Mouse (Mus musculus) heart, postnatal 14 days (tissue): ENCODE data around the gene Lrrc8e. TPM values are rescaled to one million over a fixed set of nuclear protein-coding genes. Genes with fewer than 3 reads are reported as not detected.

Experiments
- DNase-seq, 2 experiments: peaks; one replicate each; pipeline ENCODE4 v3.0.0; 2021 to 2022
- intact Hi-C: fragments of 180-260 bp; cut with DNase I; formaldehyde crosslinking; loops from one replicate; pipeline ENCODE4 v1.15.1; 2025
- total RNA-seq, 2 experiments: library from RNA; stranded (reverse); gene quantifications; 2 replicates each; pipeline ENCODE4 v1.2.3; 2021

The Lrrc8e gene
- total RNA-seq, 2 experiments from 2014 or later, result 0.14 to 0.20 TPM

GRCm38 (mm10) chr8:4216791-4217621, 9.6 kb upstream of the Lrrc8e start, which contains the start of gene Prr36:
TSS of gene Prr36 (minus strand) at chr8:4217459.
- DNase-seq, result no peak
- intact Hi-C loops, result no loop called here

- intact Hi-C loops, result no loop called here
- DNase-seq, result no peak
Observed at GRCm38 (mm10) chr8:4219617-4220016, 7.0 kb upstream of the Lrrc8e start.

GRCm38 (mm10) chr8:4222059-4222458, 4.6 kb upstream of the Lrrc8e start:
- intact Hi-C loops, result no loop called here
- no peak for DNase-seq

GRCm38 (mm10) chr8:4226323-4226722, 304 bp upstream of the Lrrc8e start:
- intact Hi-C loops, result no loop called here
- no peak for DNase-seq

GRCm38 (mm10) chr8:4227919-4228318, 1.3 kb downstream of the Lrrc8e start:
- no peak for DNase-seq
- intact Hi-C loops, result no loop called here

GRCm38 (mm10) chr8:4229784-4230183, 3.2 kb downstream of the Lrrc8e start:
- intact Hi-C loops, result loop anchor here (10.0 kb wide), 1 partner anchor 445 kb away; no protein-coding TSS in a partner anchor
- no peak for DNase-seq

- DNase-seq, result no peak
- intact Hi-C loops, result loop anchor here (10.0 kb wide), 1 partner anchor 444 kb away; no protein-coding TSS in a partner anchor
Observed at GRCm38 (mm10) chr8:4230612-4231351, 4.2 kb downstream of the Lrrc8e start.

- intact Hi-C loops, result loop anchor here (5.0 to 10.0 kb wide), 2 partner anchors 46 to 437 kb away; no protein-coding TSS in a partner anchor
- DNase-seq, result peak; percentile 29 to 40
Observed at GRCm38 (mm10) chr8:4237814-4238433, 11.3 kb downstream of the Lrrc8e start.

- intact Hi-C loops, result loop anchor here (5.0 to 10.0 kb wide), 2 partner anchors 46 to 436 kb away; no protein-coding TSS in a partner anchor
- DNase-seq, result peak; percentile 100
Observed at GRCm38 (mm10) chr8:4238434-4239192, 12.0 kb downstream of the Lrrc8e start, which contains the start of the genes Map2k7 and Gm49320. TSS of gene Map2k7 (plus strand) at chr8:4238740. TSS of gene Gm49320 (plus strand) at chr8:4238865.

- no peak for DNase-seq
- intact Hi-C loops, result loop anchor here (5.0 to 10.0 kb wide), 2 partner anchors 47 to 435 kb away; no protein-coding TSS in a partner anchor
Observed at GRCm38 (mm10) chr8:4239193-4239890, 12.7 kb downstream of the Lrrc8e start.

GRCm38 (mm10) chr8:4245061-4245460, 18.4 kb downstream of the Lrrc8e start:
- intact Hi-C loops, result no loop called here
- DNase-seq, result no peak

- no peak for DNase-seq
- intact Hi-C loops, result no loop called here
Observed at GRCm38 (mm10) chr8:4245737-4246136, 19.1 kb downstream of the Lrrc8e start.

- DNase-seq, result no peak
- intact Hi-C loops, result no loop called here
Observed at GRCm38 (mm10) chr8:4247241-4247640, 20.6 kb downstream of the Lrrc8e start.

- intact Hi-C loops, result no loop called here
- DNase-seq, result no peak
Observed at GRCm38 (mm10) chr8:4247951-4248540, 21.4 kb downstream of the Lrrc8e start, which contains the start of gene Tgfbr3l. TSS of gene Tgfbr3l (plus strand) at chr8:4248214.

GRCm38 (mm10) chr8:4249213-4249612, 22.6 kb downstream of the Lrrc8e start:
- intact Hi-C loops, result no loop called here
- DNase-seq, result peak; percentile 43 to 57

- peak; percentile 89 to 92 for DNase-seq
- intact Hi-C loops, result loop anchor here (2.0 to 5.0 kb wide), 2 partner anchors 58 to 72 kb away; no protein-coding TSS in a partner anchor
Observed at GRCm38 (mm10) chr8:4250306-4250970, 23.8 kb downstream of the Lrrc8e start.

- intact Hi-C loops, result loop anchor here (5.0 kb wide), 1 partner anchor 60 kb away; no protein-coding TSS in a partner anchor
- no peak for DNase-seq
Observed at GRCm38 (mm10) chr8:4252116-4252760, 25.6 kb downstream of the Lrrc8e start.
